Mouse (Mus musculus) MEL (cell line): Measurements from ENCODE around the gene Dlx4.

Source experiments
- CTCF ChIP-seq, 3 experiments: IDR thresholded peaks in 2 of 3; conservative IDR thresholded peaks in 1 of 3; 2 replicates each; pipeline ENCODE4 v1.5.1; 2011 to 2012; ENCODE audit warnings: low read length in 3 of 3, low read depth in 2 of 3, mild to moderate bottlenecking in 2 of 3, improper control_type of control experiment in 1 of 3, inconsistent platforms in 1 of 3, mixed read lengths in 1 of 3, moderate library complexity in 1 of 3; ENCODE audit not compliant: control insufficient read depth in 1 of 3, insufficient read depth in 1 of 3, poor library complexity in 1 of 3, severe bottlenecking in 1 of 3
- EP300 ChIP-seq, 2 experiments: IDR thresholded peaks; 2 replicates each; pipeline ENCODE4 v1.6.1; 2011; ENCODE audit warnings: improper control_type of control experiment in 2 of 2, low read length in 2 of 2, low read depth in 1 of 2, mild to moderate bottlenecking in 1 of 2
- ETS1 ChIP-seq: IDR thresholded peaks from 2 replicates; pipeline ENCODE4 v1.6.1; 2012; ENCODE audit warnings: low read depth, mild to moderate bottlenecking, inconsistent platforms, low read length, improper control_type of control experiment, moderate library complexity
- MXI1 ChIP-seq: IDR thresholded peaks from 2 replicates; pipeline ENCODE4 v1.6.1; 2011; ENCODE audit warnings: mild to moderate bottlenecking, low read depth, low read length, improper control_type of control experiment
- POLR2A ChIP-seq, 2 experiments: IDR thresholded peaks; 2 replicates each; pipeline ENCODE4 v1.6.1; 2011 to 2012; ENCODE audit warnings: low read length in 2 of 2, mild to moderate bottlenecking in 2 of 2, control low read depth in 1 of 2, improper control_type of control experiment in 1 of 2, low read depth in 1 of 2, moderate library complexity in 1 of 2; ENCODE audit not compliant: control insufficient read depth in 1 of 2, insufficient read depth in 1 of 2, poor library complexity in 1 of 2
- POLR2AphosphoS5 ChIP-seq: IDR thresholded peaks from 2 replicates; pipeline ENCODE4 v1.6.1; 2012; ENCODE audit warnings: low read depth, borderline replicate concordance, mild to moderate bottlenecking, inconsistent platforms, low read length, moderate library complexity, mixed read lengths
- TCF12 ChIP-seq: IDR thresholded peaks from 2 replicates; pipeline ENCODE4 v1.6.1; 2014; ENCODE audit warnings: low read depth, mild to moderate bottlenecking, inconsistent platforms, low read length, improper control_type of control experiment, moderate library complexity
- ZC3H11A ChIP-seq: IDR thresholded peaks from 2 replicates; pipeline ENCODE4 v1.6.1; 2012; ENCODE audit warnings: low read depth, mild to moderate bottlenecking, inconsistent platforms, low read length, improper control_type of control experiment
- ZNF384 ChIP-seq: IDR thresholded peaks from 2 replicates; pipeline ENCODE4 v1.6.1; 2012; ENCODE audit warnings: low read depth, mild to moderate bottlenecking, inconsistent platforms, low read length, improper control_type of control experiment

GRCm38 (mm10) chr11:95096608-95097373 is 49.3 kb downstream of the Dlx4 start:
- no peak for TF ChIP-seq ZC3H11A
- no peak for TF ChIP-seq ZNF384
- no peak for TF ChIP-seq POLR2AphosphoS5
- no peak for TF ChIP-seq CTCF (IDR thresholded peaks at IDR 0.05 in 2 of 3, conservative IDR thresholded peaks at IDR 0.05 in 1 of 3; ENCODE audit: control insufficient read depth in 1 of 3, insufficient read depth in 1 of 3, low read depth in 2 of 3, low read length in 3 of 3, poor library complexity in 1 of 3, severe bottlenecking in 1 of 3)
- TF ChIP-seq TCF12, result no peak
- no peak for TF ChIP-seq EP300 (IDR thresholded peaks at IDR 0.05; ENCODE audit: low read depth in 1 of 2, low read length in 2 of 2)
- no peak for TF ChIP-seq ETS1
- TF ChIP-seq POLR2A (IDR thresholded peaks at IDR 0.05; ENCODE audit: control insufficient read depth in 1 of 2, insufficient read depth in 1 of 2, low read depth in 1 of 2, low read length in 2 of 2, poor library complexity in 1 of 2), result no peak
- no peak for TF ChIP-seq MXI1
